Mouse (Mus musculus): ENCODE results near the gene Lama2.

Gene Lama2

DNA sequence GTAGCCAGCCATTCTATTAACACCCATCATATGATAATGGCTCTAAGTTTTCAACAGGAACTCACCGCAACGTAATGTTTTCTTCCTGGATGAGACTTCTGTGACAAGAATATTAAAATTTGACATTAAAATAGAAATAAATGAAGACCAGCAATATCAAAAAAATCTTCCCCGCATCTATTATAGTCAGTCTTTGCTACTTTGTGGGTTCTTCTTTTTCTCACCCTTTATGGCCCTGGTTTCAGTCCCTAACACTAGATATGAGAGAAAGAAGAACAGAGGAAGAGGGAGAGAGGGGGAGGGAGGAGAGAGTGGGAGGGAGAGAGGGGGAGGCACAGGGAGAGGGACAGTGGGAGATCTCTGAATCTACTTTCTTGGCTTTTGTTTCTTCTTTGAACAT is at the start of gene Lama2:
Lama2 (minus strand) TSS at position 101 of the 400 bp plus-strand sequence.
- no peak for DNase-seq

DNA sequence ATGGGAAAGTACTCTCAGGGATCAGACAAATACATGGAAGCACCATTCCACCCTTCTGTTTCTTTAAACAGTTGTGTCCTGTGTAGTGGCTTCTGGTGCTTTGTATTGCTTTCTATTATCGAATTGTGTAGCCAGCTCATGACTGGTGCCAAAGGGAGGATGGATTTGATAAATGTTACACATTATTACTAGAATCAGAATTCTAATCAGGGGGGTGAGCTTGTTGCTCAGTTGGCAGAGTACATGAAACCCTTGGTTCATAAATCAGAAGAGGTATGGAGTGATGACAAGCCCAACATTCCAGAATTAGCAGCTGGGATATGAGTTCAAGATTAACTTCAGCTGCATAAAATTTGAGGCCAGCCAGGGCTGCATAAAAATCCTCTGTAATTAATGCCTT is 44.8 kb upstream of the Lama2 start:
- DNase-seq, result no peak

GRCm38 (mm10) chr10:27663396-27663795 is 43.8 kb upstream of the Lama2 start:
- DNase-seq, result no peak

DNA sequence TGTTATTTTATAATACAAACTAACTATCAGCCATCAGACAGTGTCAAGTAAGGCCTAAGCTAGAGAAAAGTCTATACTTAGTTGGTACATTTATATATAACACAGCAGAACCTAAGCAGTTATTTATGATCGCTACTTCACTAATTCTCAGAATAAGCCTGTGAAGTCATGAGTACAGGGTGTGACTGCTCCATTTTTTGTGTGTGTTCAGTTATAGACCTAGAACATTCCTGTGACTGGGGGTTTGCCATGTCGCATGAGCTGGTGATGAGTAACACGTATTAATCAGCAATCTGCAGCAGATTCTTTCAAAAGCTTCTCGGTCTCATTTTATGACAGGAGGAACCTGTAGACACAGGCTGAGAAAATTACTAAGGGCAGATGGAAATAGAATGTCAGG is 34.6 kb upstream of the Lama2 start:
- DNase-seq, result no peak

DNA sequence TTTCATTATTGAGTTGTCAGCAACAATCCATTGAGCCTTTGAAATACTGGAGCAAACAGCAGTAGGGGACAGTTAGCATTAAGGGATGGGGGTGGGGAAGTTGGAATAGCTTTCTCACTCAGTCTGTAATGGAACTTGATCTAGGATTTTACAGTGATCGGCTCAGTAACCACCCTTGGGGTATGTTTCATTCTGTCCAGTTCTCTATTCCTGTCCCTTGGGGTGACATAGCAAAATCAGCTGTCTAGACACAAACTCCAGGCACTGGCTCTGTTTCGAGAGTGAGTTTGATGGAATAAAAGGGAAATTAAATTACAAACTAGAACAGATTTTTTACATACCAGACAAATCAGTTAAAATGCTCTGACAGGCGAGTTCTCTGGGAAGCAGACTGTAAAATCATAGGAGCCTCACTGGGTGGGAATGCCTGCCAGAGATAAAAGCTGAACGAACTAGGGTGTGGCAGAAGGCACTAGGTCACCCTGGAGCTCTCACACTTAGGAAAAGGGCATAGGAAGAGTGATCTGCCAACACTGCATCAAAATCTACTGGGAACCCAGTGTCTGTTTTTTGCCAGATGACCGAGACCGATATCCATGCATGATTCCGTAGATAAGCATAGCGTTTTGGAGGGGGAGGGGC is 33.3 kb upstream of the Lama2 start:
- DNase-seq, result peak; percentile 6

- DNase-seq, result no peak
Measured at GRCm38 (mm10) chr10:27635721-27636120, 16.2 kb upstream of the Lama2 start.

DNA sequence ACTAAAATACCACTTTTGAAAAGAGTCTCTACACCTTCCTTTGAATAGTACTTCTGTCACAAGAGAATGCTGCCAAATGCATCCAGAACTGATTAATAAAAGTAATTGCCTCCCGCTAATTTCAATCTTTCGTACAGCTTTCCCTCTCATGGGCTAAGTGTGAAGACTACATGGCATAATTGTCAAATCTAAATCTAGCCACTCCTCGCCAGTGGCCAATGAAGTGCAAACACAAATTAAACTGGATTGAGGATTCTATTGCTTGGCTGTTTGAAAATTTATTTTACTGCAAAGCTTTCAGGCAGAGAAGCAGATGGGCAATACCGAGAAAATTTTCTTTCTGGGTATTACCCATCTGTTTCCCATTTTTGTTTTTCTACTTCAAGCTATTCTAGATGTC is 11.4 kb upstream of the Lama2 start:
- DNase-seq, result no peak

- DNase-seq, result no peak
Measured at GRCm38 (mm10) chr10:27621697-27622449, 2.3 kb upstream of the Lama2 start.

- DNase-seq, result no peak
Measured at GRCm38 (mm10) chr10:27617522-27618020, 2.0 kb downstream of the Lama2 start.

DNA sequence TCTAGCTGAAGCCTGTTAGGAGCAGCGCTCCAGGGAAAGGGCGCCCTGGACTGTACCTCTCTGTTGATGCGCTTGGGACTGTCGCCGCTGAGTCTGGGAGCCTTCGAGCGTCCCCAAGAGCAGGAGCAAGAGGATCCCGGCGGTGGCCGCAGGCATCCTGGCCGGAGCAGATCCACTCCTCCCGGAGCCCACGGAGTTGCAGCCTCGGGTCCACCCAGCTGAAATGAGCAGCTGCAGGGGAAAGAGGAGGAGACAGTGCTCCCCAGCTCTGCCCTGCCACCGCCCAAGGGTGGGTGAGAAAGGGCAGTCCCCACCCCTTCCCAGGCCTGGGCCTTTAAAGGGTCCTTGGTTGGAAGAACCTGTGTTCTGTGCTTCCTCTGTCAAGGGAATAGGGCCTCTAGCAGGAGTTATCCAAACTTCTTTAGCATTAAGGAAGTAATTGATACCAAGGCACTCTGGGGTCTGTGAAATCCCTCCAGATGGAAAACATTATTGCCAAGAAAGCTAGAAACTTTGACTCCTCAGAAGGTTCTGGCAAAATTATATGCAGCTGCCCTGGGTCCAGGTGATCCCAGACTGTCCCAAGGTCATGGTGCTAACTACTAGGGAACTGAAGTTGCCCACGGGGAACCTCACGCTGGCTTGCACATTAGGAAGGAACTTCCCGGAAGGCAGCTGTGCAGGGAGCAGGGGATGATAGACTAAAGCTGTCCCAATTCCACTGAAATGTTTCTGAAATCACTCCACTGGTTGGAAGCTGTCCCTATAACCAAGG is 2.7 kb downstream of the Lama2 start:
- DNase-seq, result peak; percentile 62

GRCm38 (mm10) chr10:27595675-27596074 is 23.9 kb downstream of the Lama2 start:
- DNase-seq, result no peak

GRCm38 (mm10) chr10:27533217-27533616 is 86.3 kb downstream of the Lama2 start:
- no peak for DNase-seq

- DNase-seq, result no peak
Measured at GRCm38 (mm10) chr10:27508847-27509459, 110.6 kb downstream of the Lama2 start.

- no peak for DNase-seq
Measured at GRCm38 (mm10) chr10:27500863-27501262, 118.7 kb downstream of the Lama2 start.

- DNase-seq, result no peak
Measured at GRCm38 (mm10) chr10:27488452-27488851, 131.1 kb downstream of the Lama2 start.

DNA sequence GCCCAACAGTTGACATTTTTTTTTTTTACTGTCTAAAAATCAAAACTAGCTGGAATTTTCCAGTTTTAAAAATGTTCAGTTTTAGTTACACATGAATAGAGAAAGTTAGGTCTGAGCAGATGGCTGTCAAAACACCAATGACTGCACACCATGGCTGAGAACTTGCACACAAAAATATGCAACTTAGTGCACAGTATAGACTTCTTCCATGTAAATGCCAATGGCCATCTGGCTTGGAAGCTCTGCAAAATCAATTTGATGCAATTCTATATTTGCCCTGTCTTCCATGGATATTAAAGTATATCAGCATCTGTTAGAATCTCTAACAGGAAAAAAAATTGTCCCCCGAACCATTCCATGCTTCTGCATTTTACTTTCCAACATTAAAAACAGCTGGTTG is 135.5 kb downstream of the Lama2 start:
- no peak for DNase-seq

GRCm38 (mm10) chr10:27475540-27475939 is 144.0 kb downstream of the Lama2 start:
- no peak for DNase-seq

DNA sequence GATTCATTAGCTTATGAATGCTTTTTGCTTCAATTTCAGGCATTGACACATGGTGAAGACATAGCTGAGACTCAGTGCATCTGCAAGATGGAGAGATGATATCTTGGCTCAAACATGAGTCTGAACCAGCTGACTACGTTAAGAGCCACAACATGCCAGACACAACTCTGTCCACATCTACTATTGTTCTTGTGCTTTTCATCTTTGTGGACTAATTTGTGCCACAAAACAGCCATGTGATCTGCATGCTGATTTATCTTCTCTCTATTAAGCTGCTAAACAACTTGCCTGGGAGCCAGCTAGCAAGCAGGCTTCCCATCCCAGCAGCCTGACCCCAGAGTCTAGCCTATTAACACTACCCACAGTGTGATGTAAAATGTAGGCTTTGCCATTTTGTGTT is 151.3 kb downstream of the Lama2 start:
- DNase-seq, result no peak

- DNase-seq, result no peak
Measured at GRCm38 (mm10) chr10:27413583-27414465, 205.7 kb downstream of the Lama2 start.

- DNase-seq, result no peak
Measured at GRCm38 (mm10) chr10:27390753-27391152, 228.8 kb downstream of the Lama2 start.

GRCm38 (mm10) chr10:27387531-27387930 is 232.0 kb downstream of the Lama2 start:
- peak; percentile 17 for DNase-seq

GRCm38 (mm10) chr10:27384636-27385035 is 234.9 kb downstream of the Lama2 start:
- no peak for DNase-seq

Data from kidney, postnatal 10 days (tissue).